Mouse (Mus musculus) neutrophil, adult 83 days (primary cell): ENCODE measurements around the gene Mcpt4. TPM values are rescaled to one million over a fixed set of nuclear protein-coding genes. Genes with fewer than 3 reads are reported as not detected.

ENCODE experiments used
- total RNA-seq, 2 experiments: library from RNA; stranded (reverse); gene quantifications; one replicate each; pipeline ENCODE4 v1.2.4; 2023

The Mcpt4 gene
- total RNA-seq = not detected

GRCm38 (mm10) chr14:56062213-56062612 lies at the start of gene Mcpt4:
TSS of gene Mcpt4 (minus strand) at chr14:56062313.

DNA sequence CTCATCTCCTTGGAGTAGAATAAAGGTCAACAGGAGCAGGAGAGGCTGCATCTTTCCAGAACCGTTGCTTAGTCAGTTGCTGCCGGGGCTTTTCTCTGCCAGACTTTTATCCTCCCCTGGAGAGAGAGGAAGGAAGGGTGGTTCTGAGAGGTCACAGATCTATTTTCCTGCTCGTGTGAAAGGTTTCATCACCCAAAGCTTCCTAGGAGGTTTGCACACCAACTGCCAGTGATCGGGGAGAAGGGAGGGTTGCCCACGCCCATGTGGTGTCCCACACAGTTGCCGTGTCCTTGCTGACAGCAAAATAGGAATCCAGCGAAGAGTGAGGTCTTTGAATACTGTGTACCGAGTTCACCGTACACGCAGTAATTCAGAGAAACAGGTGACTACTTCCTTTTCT lies 40.3 kb upstream of the Mcpt4 start, which contains the start of gene Ctsg:
Ctsg (minus strand) TSS at position 189 of the 400 bp plus-strand sequence.

DNA sequence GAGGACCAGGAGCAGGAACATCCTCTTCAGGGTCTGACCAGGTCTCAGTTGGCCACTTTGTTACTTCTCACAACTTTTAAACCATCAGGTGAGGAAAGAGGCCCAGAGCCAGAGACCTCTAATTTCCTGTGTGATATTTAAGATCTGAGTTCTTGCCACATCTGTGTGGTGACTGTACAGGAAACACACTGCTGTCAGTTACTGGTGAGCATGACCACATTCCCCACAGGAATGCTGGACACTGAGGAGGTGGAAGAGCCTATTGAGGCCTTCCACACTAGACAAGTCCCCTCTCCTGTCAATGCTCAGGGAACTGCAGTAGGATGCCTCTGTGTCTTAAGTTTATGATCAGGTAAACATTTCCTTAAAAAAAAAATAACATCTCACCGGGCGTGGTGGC lies 23.1 kb upstream of the Mcpt4 start, which contains the start of gene Mcpt8:
Mcpt8 (minus strand) TSS at position 107 of the 400 bp plus-strand sequence.

GRCm38 (mm10) chr14:56041792-56042191 lies 20.3 kb downstream of the Mcpt4 start, which contains the start of gene Mcpt2:
TSS of gene Mcpt2 (plus strand) at chr14:56042041.

DNA sequence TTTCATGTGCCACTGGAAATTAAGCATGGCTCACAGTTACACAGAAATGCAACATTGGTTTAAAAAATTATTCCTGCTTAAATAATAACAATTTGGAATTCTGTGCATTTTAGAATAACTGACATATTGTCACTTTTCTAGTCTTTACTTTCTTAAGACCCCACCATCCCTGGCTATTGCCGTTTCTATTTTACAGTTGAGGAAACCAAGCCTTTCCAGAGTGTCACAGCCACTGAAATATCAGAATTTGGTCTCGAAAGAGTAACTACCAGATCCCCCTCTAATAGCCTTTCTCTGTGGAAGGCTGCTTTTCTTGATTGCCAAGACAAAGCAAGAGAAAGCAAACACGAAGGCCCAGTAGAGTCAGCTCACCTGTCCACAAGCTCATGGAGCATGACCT lies 31.7 kb downstream of the Mcpt4 start, which contains the start of gene Mcpt9:
Mcpt9 (minus strand) TSS at position 101 of the 400 bp plus-strand sequence.

DNA sequence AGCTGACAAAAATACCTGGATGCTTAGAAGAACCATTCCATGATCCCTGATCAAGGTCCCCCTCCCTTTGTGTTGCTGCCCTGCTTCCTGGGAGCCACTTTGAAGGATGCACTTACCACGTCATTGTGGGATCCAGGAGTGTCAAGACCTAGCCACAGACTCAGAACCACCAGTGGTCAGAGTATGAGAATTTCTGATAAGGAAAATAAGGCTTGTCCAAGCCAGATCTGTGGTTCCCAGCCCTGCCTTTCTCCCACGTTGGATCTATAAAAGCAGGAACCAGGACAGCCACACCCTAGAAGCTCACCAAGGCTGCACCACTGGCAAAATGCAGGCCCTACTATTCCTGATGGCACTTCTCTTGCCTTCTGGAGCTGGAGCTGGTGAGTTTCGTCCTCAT lies 44.4 kb downstream of the Mcpt4 start, which contains the start of gene Mcpt1:
Mcpt1 (plus strand) TSS at position 301 of the 400 bp plus-strand sequence.

Other genes with a start within 250 kb of the Mcpt4 start
- not detected for gene Nfatc4, start 239.2 kb downstream of the Mcpt4 start, total RNA-seq
- 1 to 10 TPM; 2.9 to 4.2 TPM for gene Nynrin, start 208.3 kb downstream of the Mcpt4 start, total RNA-seq
- 1 to 10 TPM in 1 of 2 experiments, under 1 TPM in 1; 0.53 to 1.3 TPM for gene Cbln3, start 177.9 kb downstream of the Mcpt4 start, total RNA-seq
- gene Khnyn, start 177.4 kb downstream of the Mcpt4 start, total RNA-seq = 10 to 100 TPM; 62.4 to 74.0 TPM
- 1 to 10 TPM; 1.9 to 2.5 TPM for gene Sdr39u1, start 162.0 kb downstream of the Mcpt4 start, total RNA-seq
- not detected for gene Cma1, start 117.6 kb downstream of the Mcpt4 start, total RNA-seq
- not detected for gene Cma2, start 111.3 kb downstream of the Mcpt4 start, total RNA-seq
- not detected for gene Mcpt1, start 44.3 kb downstream of the Mcpt4 start, total RNA-seq
- gene Mcpt9, start 31.8 kb downstream of the Mcpt4 start, total RNA-seq = not detected
- gene Mcpt2, start 20.3 kb downstream of the Mcpt4 start, total RNA-seq = not detected
- gene Mcpt8, start 23.0 kb upstream of the Mcpt4 start, total RNA-seq = 100 to 1,000 TPM; 119 to 162 TPM
- 100 to 1,000 TPM; 187 to 200 TPM for gene Ctsg, start 40.3 kb upstream of the Mcpt4 start, total RNA-seq
- not detected for gene Gzme, start 58.3 kb upstream of the Mcpt4 start, total RNA-seq
- not detected for gene Gzmd, start 70.3 kb upstream of the Mcpt4 start, total RNA-seq
- not detected for gene Gzmg, start 97.3 kb upstream of the Mcpt4 start, total RNA-seq
- not detected for gene Gzmn, start 112.3 kb upstream of the Mcpt4 start, total RNA-seq
- not detected for gene Gzmf, start 149.1 kb upstream of the Mcpt4 start, total RNA-seq
- not detected for gene Gzmc, start 172.3 kb upstream of the Mcpt4 start, total RNA-seq
- gene Gzmb, start 199.9 kb upstream of the Mcpt4 start, total RNA-seq = not detected